Mouse (Mus musculus): ENCODE data around the gene Sh2d6. TPM values are rescaled to one million over a fixed set of nuclear protein-coding genes. Genes with fewer than 3 reads are reported as not detected.
A peak's percentile ranks its signal among the peaks of the same experiment; 100 is the strongest.

The Sh2d6 gene
- polyA plus RNA-seq, 1 experiment from 2014 or later: not detected

DNA sequence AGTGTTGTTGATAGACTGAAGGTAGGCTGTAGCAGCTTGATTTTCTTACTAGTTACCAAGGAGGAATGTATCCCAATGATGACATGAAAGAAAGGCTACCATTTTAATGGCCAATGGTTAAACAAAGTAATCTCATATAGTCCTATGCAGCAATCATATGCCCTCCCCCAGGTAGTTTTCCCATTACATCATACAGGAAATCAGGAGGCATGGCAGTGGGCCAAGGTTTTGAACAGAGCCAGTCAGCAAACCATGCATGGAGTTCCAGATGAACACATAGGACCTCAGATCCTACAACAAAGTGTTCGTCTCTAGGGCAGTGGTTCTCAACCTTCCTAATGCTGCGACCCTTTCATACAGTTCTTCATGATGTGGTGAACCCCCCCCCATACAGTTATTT, 17.6 kb downstream of the Sh2d6 start:
- no peak for ATAC-seq (replicated peaks; ENCODE audit: insufficient number of reproducible peaks, low FRiP score, low TSS enrichment)
- Histone ChIP-seq H3K9ac (ENCODE audit: low read depth, low read length) (no peak overlapping the region), H3K36me3 (ENCODE audit: control insufficient read depth, insufficient read depth, low read length) (no peaks in the 10 kb centered on the region), H3K4me1 (ENCODE audit: control insufficient read depth, insufficient read depth, low read length) (no peaks in the 10 kb centered on the region), H3K9me3 (replicated peaks; ENCODE audit: control insufficient read depth, low read length) (no peaks in the 10 kb centered on the region), H3K27me3 (ENCODE audit: control insufficient read depth, insufficient read depth, low read length) (no peaks in the 10 kb centered on the region), H3K27ac (ENCODE audit: low read depth, low read length) (no peak overlapping the region), H3K4me3 (ENCODE audit: low read depth, low read length) (no peak overlapping the region), H3K4me2 (no peak overlapping the region)
- WGBS (ENCODE audit: insufficient replicate concordance): 71% methylated on average over 2 of the region's 2 CpGs

DNA sequence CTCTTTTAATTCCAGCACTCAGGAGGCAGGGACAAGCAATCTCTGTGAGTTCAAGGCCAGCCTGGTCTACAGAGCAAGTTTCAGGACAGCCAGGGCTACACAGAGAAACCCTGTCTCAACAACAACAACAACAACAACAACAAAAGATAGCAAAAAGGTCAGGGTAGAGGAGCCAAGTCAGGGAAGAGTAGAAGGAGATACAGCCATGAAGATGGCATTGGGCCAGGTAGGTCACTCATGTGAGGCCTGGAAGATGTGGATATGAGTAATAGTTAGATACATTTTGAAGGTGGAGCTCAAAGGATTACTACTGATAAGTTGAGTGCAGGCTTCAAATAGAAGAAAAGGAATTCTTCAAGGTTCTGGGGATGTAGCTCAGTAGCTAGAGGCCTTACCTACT, 18.2 kb downstream of the Sh2d6 start:
- Histone ChIP-seq H3K4me1 (ENCODE audit: control insufficient read depth, insufficient read depth, low read length) (no peaks in the 10 kb centered on the region), H3K27me3 (ENCODE audit: control insufficient read depth, insufficient read depth, low read length) (no peaks in the 10 kb centered on the region), H3K36me3 (ENCODE audit: control insufficient read depth, insufficient read depth, low read length) (no peaks in the 10 kb centered on the region), H3K27ac (ENCODE audit: low read depth, low read length) (no peak overlapping the region), H3K4me3 (ENCODE audit: low read depth, low read length) (no peak overlapping the region), H3K9me3 (replicated peaks; ENCODE audit: control insufficient read depth, low read length) (no peaks in the 10 kb centered on the region), H3K9ac (ENCODE audit: low read depth, low read length) (no peak overlapping the region), H3K4me2 (no peak overlapping the region)
- no peak for ATAC-seq (replicated peaks; ENCODE audit: insufficient number of reproducible peaks, low FRiP score, low TSS enrichment)

GRCm38 (mm10) chr6:72498950-72499349, 22.6 kb downstream of the Sh2d6 start:
- no peak for ATAC-seq (replicated peaks; ENCODE audit: insufficient number of reproducible peaks, low FRiP score, low TSS enrichment)
- Histone ChIP-seq H3K27ac (ENCODE audit: low read depth, low read length) (no peak overlapping the region), H3K36me3 (ENCODE audit: control insufficient read depth, insufficient read depth, low read length) (no peaks in the 10 kb centered on the region), H3K27me3 (ENCODE audit: control insufficient read depth, insufficient read depth, low read length) (no peaks in the 10 kb centered on the region), H3K4me3 (ENCODE audit: low read depth, low read length) (no peak overlapping the region), H3K9ac (ENCODE audit: low read depth, low read length) (no peak overlapping the region), H3K4me2 (no peak overlapping the region), H3K9me3 (replicated peaks; ENCODE audit: control insufficient read depth, low read length) (no peaks in the 10 kb centered on the region), H3K4me1 (ENCODE audit: control insufficient read depth, insufficient read depth, low read length) (no peaks in the 10 kb centered on the region)
- WGBS (ENCODE audit: insufficient replicate concordance): 52% methylated on average over 5 of the region's 5 CpGs

DNA sequence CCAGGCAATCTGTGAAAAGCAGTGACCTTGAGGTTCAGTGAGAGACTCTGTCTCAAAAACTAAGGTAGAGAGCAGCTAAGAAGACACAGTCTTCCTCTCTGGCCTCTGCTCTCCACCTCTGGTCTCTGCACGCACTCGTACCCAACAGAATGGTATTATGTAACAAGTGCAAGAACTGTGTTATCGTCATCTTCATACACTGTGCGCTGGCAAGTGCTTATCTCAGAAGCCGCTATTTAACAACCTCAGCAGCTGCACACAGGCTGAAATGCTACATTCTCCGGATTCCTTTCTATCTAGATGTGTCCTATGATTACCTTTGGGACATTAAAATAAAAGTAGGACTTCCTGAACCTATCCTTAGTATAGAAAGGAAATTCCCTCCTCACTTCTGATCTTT, 28.6 kb downstream of the Sh2d6 start:
- no peak overlapping the region for H3K27ac ChIP-seq (ENCODE audit: low read depth, low read length)

GRCm38 (mm10) chr6:72491151-72491550, 30.4 kb downstream of the Sh2d6 start:
- Histone ChIP-seq H3K9me3 (replicated peaks; ENCODE audit: control insufficient read depth, low read length) (no peaks in the 10 kb centered on the region), H3K9ac (ENCODE audit: low read depth, low read length) (no peak overlapping the region), H3K4me1 (ENCODE audit: control insufficient read depth, insufficient read depth, low read length) (peaks cover 24% of the 10 kb centered on the region), H3K27me3 (ENCODE audit: control insufficient read depth, insufficient read depth, low read length) (no peaks in the 10 kb centered on the region), H3K36me3 (ENCODE audit: control insufficient read depth, insufficient read depth, low read length) (no peaks in the 10 kb centered on the region), H3K4me3 (ENCODE audit: low read depth, low read length) (no peak overlapping the region), H3K27ac (ENCODE audit: low read depth, low read length) (no peak overlapping the region), H3K4me2 (no peak overlapping the region)
- ATAC-seq (replicated peaks; ENCODE audit: insufficient number of reproducible peaks, low FRiP score, low TSS enrichment): no peak
- WGBS (ENCODE audit: insufficient replicate concordance): 26% methylated on average over 3 of the region's 3 CpGs

More for the DNA sequence above, 28.6 kb downstream of the Sh2d6 start:
- Histone ChIP-seq H3K27me3 (ENCODE audit: control insufficient read depth, insufficient read depth, low read length) (no peaks in the 10 kb centered on the region), H3K36me3 (ENCODE audit: control insufficient read depth, insufficient read depth, low read length) (no peaks in the 10 kb centered on the region), H3K4me1 (ENCODE audit: control insufficient read depth, insufficient read depth, low read length) (peaks cover 24% of the 10 kb centered on the region), H3K4me2 (no peak overlapping the region), H3K4me3 (ENCODE audit: low read depth, low read length) (no peak overlapping the region), H3K9me3 (replicated peaks; ENCODE audit: control insufficient read depth, low read length) (no peaks in the 10 kb centered on the region), H3K9ac (ENCODE audit: low read depth, low read length) (no peak overlapping the region)
- no peak for ATAC-seq (replicated peaks; ENCODE audit: insufficient number of reproducible peaks, low FRiP score, low TSS enrichment)
- 27% methylated on average over 6 of the region's 6 CpGs for WGBS (ENCODE audit: insufficient replicate concordance)

GRCm38 (mm10) chr6:72489534-72489933, 32.0 kb downstream of the Sh2d6 start:
- Histone ChIP-seq H3K4me3 (ENCODE audit: low read depth, low read length) (no peak overlapping the region), H3K4me2 (no peak overlapping the region), H3K27ac (ENCODE audit: low read depth, low read length) (0 out of 2 replicates have a peak overlapping the region, but pooled peaks have one; percentile 3), H3K9me3 (replicated peaks; ENCODE audit: control insufficient read depth, low read length) (no peaks in the 10 kb centered on the region), H3K9ac (ENCODE audit: low read depth, low read length) (no peak overlapping the region), H3K27me3 (ENCODE audit: control insufficient read depth, insufficient read depth, low read length) (no peaks in the 10 kb centered on the region), H3K4me1 (ENCODE audit: control insufficient read depth, insufficient read depth, low read length) (peaks cover 24% of the 10 kb centered on the region), H3K36me3 (ENCODE audit: control insufficient read depth, insufficient read depth, low read length) (no peaks in the 10 kb centered on the region)
- ATAC-seq (replicated peaks; ENCODE audit: insufficient number of reproducible peaks, low FRiP score, low TSS enrichment): no peak

- no peak for ATAC-seq (replicated peaks; ENCODE audit: insufficient number of reproducible peaks, low FRiP score, low TSS enrichment)
- H3K9ac ChIP-seq (ENCODE audit: low read depth, low read length): no peak overlapping the region
- 28% methylated on average over 3 of the region's 3 CpGs for WGBS (ENCODE audit: insufficient replicate concordance)
- no peaks in the 10 kb centered on the region for H3K9me3 ChIP-seq (replicated peaks; ENCODE audit: control insufficient read depth, low read length)
- H3K4me2 ChIP-seq: no peak overlapping the region
- H3K27me3 ChIP-seq (ENCODE audit: control insufficient read depth, insufficient read depth, low read length): no peaks in the 10 kb centered on the region
- no peak overlapping the region for H3K4me3 ChIP-seq (ENCODE audit: low read depth, low read length)
- no peaks in the 10 kb centered on the region for H3K36me3 ChIP-seq (ENCODE audit: control insufficient read depth, insufficient read depth, low read length)
- H3K27ac ChIP-seq (ENCODE audit: low read depth, low read length): peak overlapping the region; percentile 62
- peaks cover 24% of the 10 kb centered on the region for H3K4me1 ChIP-seq (ENCODE audit: control insufficient read depth, insufficient read depth, low read length)
These were observed 32.7 kb downstream of the Sh2d6 start for GRCm38 (mm10) chr6:72488850-72489249.

DNA sequence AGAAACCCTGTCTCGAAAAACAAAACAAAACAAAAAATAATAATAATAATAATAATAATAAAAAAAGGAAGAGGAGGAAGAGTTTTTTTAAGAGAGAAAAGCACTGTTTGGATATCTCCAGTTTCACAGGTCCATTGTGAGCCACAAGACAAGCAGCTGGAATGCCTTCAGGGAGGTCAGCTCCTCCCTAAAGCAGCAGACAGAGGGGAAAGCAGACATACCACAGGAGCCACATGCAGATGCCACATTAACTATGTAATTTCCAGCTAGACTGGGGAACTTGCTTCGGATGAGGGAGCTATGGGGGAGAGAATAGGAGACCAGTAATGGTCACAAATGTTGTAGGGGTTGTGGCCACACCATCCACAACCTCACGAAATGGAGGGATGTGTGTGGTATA, 34.2 kb downstream of the Sh2d6 start:
- H3K4me2 ChIP-seq: no peak overlapping the region
- no peaks in the 10 kb centered on the region for H3K9me3 ChIP-seq (replicated peaks; ENCODE audit: control insufficient read depth, low read length)
- H3K4me3 ChIP-seq (ENCODE audit: low read depth, low read length): no peak overlapping the region
- H3K4me1 ChIP-seq (ENCODE audit: control insufficient read depth, insufficient read depth, low read length): peaks cover 18% of the 10 kb centered on the region
- ATAC-seq (replicated peaks; ENCODE audit: insufficient number of reproducible peaks, low FRiP score, low TSS enrichment): no peak
- H3K27ac ChIP-seq (ENCODE audit: low read depth, low read length): no peak overlapping the region
- H3K9ac ChIP-seq (ENCODE audit: low read depth, low read length): no peak overlapping the region
- 58% methylated on average over 3 of the region's 3 CpGs for WGBS (ENCODE audit: insufficient replicate concordance)
- no peaks in the 10 kb centered on the region for H3K36me3 ChIP-seq (ENCODE audit: control insufficient read depth, insufficient read depth, low read length)
- no peaks in the 10 kb centered on the region for H3K27me3 ChIP-seq (ENCODE audit: control insufficient read depth, insufficient read depth, low read length)

- WGBS (ENCODE audit: insufficient replicate concordance): 77% methylated on average over 6 of the region's 6 CpGs
- Histone ChIP-seq H3K36me3 (ENCODE audit: control insufficient read depth, insufficient read depth, low read length) (no peaks in the 10 kb centered on the region), H3K9ac (ENCODE audit: low read depth, low read length) (no peak overlapping the region), H3K4me1 (ENCODE audit: control insufficient read depth, insufficient read depth, low read length) (peaks cover 15% of the 10 kb centered on the region), H3K27me3 (ENCODE audit: control insufficient read depth, insufficient read depth, low read length) (no peaks in the 10 kb centered on the region), H3K27ac (ENCODE audit: low read depth, low read length) (no peak overlapping the region), H3K4me2 (no peak overlapping the region), H3K9me3 (replicated peaks; ENCODE audit: control insufficient read depth, low read length) (no peaks in the 10 kb centered on the region), H3K4me3 (ENCODE audit: low read depth, low read length) (no peak overlapping the region)
- ATAC-seq (replicated peaks; ENCODE audit: insufficient number of reproducible peaks, low FRiP score, low TSS enrichment): no peak
These were observed 35.2 kb downstream of the Sh2d6 start for GRCm38 (mm10) chr6:72486307-72486706.
